Mouse (Mus musculus) embryonic facial prominence, embryonic 15.5 days (tissue): Measurements from ENCODE around the gene 2310034G01Rik. TPM values are rescaled to one million over a fixed set of nuclear protein-coding genes. Genes with fewer than 3 reads are reported as not detected.

Experiments
- ATAC-seq: fragments of 200-750 bp; cut with Nextera tagmentation; 2 replicates; pipeline ENCODE4 v1.8.0; 2017; ENCODE audit warnings: low read depth, moderate TSS enrichment; ENCODE audit not compliant: insufficient number of reproducible peaks, low FRiP score, low TSS enrichment
- H3K27ac ChIP-seq: fragments of 300-500 bp; sonication (generic); replicated peaks from 2 replicates; pipeline ENCODE4 v1.5.1; 2015; ENCODE audit warnings: mild to moderate bottlenecking, inconsistent platforms
- H3K27me3 ChIP-seq: fragments of 300-500 bp; sonication (generic); 2 replicates; pipeline ENCODE4 v1.6.1; 2015; ENCODE audit warnings: inconsistent platforms
- H3K36me3 ChIP-seq: fragments of 300-500 bp; sonication (generic); 2 replicates; pipeline ENCODE4 v1.6.1; 2015; ENCODE audit warnings: mild to moderate bottlenecking, inconsistent platforms
- H3K4me1 ChIP-seq: fragments of 300-500 bp; sonication (generic); 2 replicates; pipeline ENCODE4 v1.6.1; 2015; ENCODE audit warnings: inconsistent platforms
- H3K4me2 ChIP-seq: fragments of 300-500 bp; sonication (generic); replicated peaks from 2 replicates; pipeline ENCODE4 v1.6.1; 2015; ENCODE audit warnings: mild to moderate bottlenecking, inconsistent platforms
- H3K4me3 ChIP-seq: fragments of 300-500 bp; sonication (generic); replicated peaks from 2 replicates; pipeline ENCODE4 v1.5.1; 2015; ENCODE audit warnings: mild to moderate bottlenecking, inconsistent platforms
- H3K9ac ChIP-seq: fragments of 300-500 bp; sonication (generic); 2 replicates; pipeline ENCODE4 v1.6.1; 2015; ENCODE audit warnings: inconsistent platforms
- H3K9me3 ChIP-seq: fragments of 300-500 bp; sonication (generic); replicated peaks from 2 replicates; pipeline ENCODE4 v1.6.1; 2016; ENCODE audit warnings: inconsistent platforms
- WGBS: fragments of 180-500 bp; shearing (Covaris S2); methylation state at CpG from one replicate; pipeline ENCODE4 v1.1.7; 2015; 5-methylcytosine and 5-hydroxymethylcytosine counted together
- polyA plus RNA-seq: library from polyadenylated mRNA; unstranded; fragments of >200 nt; fragmentation: Nextera tagmentation; extraction: Ambion mirVana; gene quantifications from 2 replicates; pipeline ENCODE4 v1.2.1, GENCODE M21; 2015

2310034G01Rik gene
- 3.5 and 5.3 TPM in 2 replicates for polyA plus RNA-seq

DNA sequence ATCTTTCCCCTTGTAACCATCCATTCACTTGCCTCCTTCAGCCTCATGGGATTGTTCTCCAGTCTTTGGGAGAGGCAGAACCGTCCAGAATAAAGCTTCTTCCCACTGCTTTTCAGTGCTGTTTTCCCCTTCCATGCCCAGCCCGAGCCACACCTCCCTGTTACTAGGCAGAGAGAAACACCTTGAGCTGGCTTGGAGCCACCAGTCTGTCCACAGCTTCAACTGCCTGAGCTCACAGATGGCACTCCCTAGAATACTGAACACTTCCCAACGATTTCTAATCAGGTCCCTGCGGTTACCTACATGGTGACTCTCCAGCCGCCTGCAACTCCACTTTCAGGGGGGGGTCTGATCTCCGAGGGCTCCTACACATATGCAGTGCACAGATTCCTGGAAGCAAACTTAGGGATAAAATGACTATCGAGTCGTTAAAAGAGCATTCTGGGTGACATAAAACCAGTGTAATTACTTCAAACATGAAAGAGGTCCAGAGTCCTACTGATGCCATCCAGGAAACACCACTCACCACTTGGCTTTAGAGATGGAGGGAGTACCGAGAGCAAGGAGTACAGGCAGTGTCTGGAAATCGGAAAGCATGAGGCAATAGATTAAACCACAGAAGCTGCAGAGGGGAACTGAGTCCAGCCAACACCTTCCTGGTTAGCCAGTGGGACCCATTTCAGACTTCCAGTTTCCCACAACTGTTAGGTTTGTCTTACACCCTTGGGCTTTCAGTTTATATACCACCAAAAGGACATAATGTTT, at the start of gene 2310034G01Rik:
Gene 2310034G01Rik, minus strand, starts transcription at position 135 of the 765 bp plus-strand sequence.
- Histone ChIP-seq H3K9me3 (no peaks in the 10 kb centered on the region), H3K36me3 (no peaks in the 10 kb centered on the region), H3K4me2 (peak within 1 kb of the TSS; percentile 87), H3K4me1 (peaks cover 19% of the 10 kb centered on the region), H3K27me3 (no peaks in the 10 kb centered on the region), H3K4me3 (peak within 1 kb of the TSS; percentile 74), H3K27ac (peak within 1 kb of the TSS; percentile 87), H3K9ac (peak within 1 kb of the TSS; percentile 53)
- 47% methylated on average over 10 of the region's 10 CpGs for WGBS
- ATAC-seq = no peak

DNA sequence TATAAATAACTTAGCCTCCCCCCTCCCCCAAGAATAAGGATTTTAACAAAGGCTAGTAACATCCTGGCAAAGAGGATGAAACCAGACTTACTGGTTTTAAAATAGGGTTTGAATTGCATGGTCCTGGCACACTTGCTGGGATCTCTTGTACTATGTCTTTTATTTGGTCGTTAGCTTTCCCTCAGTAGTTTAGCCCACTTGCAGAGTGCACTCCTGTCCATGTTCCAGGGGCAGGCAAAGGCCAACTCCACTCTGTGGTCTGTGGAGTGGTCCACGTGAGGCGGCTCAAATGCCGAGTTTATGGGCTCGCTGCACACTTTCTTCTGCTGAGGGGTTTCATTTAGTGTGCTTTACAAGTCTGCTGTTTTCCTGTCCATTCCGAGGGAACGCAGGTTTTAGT, 49.8 kb upstream of the 2310034G01Rik start:
- Histone ChIP-seq H3K27ac (0 out of 2 replicates have a peak overlapping the region, but pooled peaks have one; percentile 39), H3K36me3 (peaks cover 20% of the 10 kb centered on the region), H3K27me3 (no peaks in the 10 kb centered on the region), H3K4me1 (peaks cover 37% of the 10 kb centered on the region), H3K9me3 (no peaks in the 10 kb centered on the region), H3K9ac (no peak overlapping the region), H3K4me3 (no peak overlapping the region), H3K4me2 (no peak overlapping the region)
- ATAC-seq = no peak
- 64% methylated on average over 7 of the region's 7 CpGs for WGBS

DNA sequence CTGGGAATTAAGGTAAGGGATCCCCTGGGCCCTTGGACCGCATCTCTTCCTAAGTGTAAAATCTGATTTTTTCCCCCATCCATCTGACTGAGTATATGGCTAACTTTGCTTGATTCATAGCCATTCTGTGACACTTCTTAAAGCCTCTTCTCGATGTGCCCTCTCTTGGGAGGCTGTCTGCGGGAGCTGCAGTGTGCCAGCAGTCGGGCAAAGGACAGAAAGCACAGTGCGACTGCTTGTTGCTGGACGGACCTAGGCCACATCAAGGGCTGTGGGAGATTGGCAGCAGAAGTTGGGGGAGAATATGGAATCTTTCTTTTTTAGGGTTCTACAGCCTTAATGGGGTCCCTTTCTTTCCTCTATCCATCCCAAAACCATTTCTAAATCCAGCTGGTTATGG, 49.3 kb upstream of the 2310034G01Rik start:
- WGBS = 59% methylated on average over 6 of the region's 6 CpGs
- Histone ChIP-seq H3K4me1 (peaks cover 40% of the 10 kb centered on the region), H3K27me3 (no peaks in the 10 kb centered on the region), H3K9ac (no peak overlapping the region), H3K4me3 (no peak overlapping the region), H3K27ac (0 out of 2 replicates have a peak overlapping the region, but pooled peaks have one; percentile 28), H3K4me2 (peak overlapping the region; percentile 71; the same call in 1 of the 2 replicates), H3K36me3 (peaks cover 18% of the 10 kb centered on the region), H3K9me3 (no peaks in the 10 kb centered on the region)
- no peak for ATAC-seq

DNA sequence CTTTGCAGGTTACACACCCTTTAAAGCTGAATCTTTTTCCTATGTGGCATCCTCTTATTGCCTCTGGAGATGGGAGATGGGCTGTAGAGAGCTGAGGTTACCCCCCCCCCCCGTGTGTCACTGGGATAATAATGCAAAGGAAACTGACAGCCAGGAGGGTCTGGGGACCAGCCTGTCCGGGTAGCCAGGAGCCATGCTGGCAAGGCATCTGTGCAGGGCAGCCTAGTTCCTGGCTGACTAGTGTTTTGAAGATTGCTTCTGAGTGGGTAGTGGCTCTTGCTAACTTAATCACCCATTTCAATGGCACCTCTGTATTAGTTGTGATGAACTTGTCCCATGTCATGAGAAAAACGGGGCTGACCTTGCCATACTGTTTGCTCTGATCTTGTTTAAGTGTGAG, 48.3 kb upstream of the 2310034G01Rik start:
- Histone ChIP-seq H3K9me3 (no peaks in the 10 kb centered on the region), H3K9ac (0 out of 2 replicates have a peak overlapping the region, but pooled peaks have one; percentile 15), H3K36me3 (peaks cover 9% of the 10 kb centered on the region), H3K4me1 (peaks cover 49% of the 10 kb centered on the region), H3K4me2 (peak overlapping the region; percentile 71), H3K27ac (no peak overlapping the region), H3K27me3 (no peaks in the 10 kb centered on the region), H3K4me3 (peak overlapping the region; percentile 98)
- 31% methylated on average over 3 of the region's 3 CpGs for WGBS
- no peak for ATAC-seq

DNA sequence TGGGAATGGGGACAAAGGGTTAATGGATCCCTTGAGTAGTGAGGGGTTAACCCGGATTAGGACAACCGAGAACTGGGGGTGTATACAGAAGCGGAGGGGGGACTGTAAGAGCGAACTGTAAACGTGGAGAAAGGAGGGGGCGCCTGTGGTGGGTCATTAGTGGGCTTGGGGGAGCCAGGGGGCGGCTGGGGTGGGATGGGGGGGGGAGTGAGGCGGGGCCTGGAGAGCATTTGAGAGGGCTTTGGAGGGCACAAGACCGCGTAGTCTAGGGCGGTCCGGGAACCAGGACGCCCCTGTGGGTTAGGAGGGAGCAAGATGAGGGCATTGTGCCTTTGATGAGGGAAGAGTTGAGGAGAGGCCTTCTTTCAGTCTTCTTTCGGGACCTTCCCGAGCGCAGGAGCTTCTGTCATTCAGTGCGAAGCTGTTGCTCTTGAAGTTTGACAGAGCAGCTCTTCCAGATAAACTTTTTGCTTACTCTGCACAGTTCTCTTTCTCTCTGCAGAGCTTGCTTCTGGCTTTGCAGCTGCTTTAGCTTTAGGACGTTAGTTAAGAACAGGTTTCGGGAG, 47.4 kb upstream of the 2310034G01Rik start:
- Histone ChIP-seq H3K4me3 (peak overlapping the region; percentile 98), H3K27me3 (no peaks in the 10 kb centered on the region), H3K27ac (peak overlapping the region; percentile 90), H3K9ac (peak overlapping the region; percentile 94), H3K36me3 (no peaks in the 10 kb centered on the region), H3K4me2 (peak overlapping the region; percentile 71), H3K9me3 (no peaks in the 10 kb centered on the region), H3K4me1 (peaks cover 52% of the 10 kb centered on the region)
- ATAC-seq = no peak
- under 1% methylated on average over 19 of the region's 19 CpGs for WGBS

DNA sequence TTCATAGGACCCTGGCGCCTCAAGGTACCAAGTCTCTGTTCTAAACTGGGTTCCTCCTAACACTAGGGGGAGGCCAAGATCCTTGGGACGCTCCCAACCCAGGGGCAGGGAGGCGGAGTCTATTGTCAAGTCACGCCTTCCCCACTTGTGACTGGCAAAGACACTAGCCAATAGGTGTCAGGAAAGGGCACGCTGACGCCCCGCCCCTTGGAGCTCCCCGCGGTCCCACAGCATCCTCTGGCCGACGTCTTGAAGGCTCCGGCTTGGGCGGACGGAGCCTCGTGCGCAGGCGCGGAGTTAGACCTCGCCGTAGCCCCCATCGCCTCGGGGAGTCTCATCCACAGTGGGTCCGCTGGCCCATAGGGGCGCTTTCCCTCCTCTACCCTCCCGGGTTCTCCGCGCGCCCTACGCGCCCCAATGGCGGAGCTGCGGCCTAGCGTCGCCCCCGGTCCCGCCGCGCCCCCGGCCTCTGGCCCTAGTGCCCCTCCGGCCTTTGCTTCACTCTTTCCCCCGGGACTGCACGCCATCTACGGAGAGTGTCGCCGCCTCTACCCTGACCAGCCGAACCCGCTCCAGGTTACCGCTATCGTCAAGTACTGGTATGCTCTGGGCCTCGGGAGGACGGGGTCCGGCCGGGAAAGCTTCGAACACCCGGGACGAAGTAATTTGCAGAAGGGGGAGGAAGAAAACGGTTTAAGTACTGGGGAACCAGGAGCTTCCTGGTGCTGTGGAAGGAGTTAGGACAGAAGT, 46.8 kb upstream of the 2310034G01Rik start, which contains the start of gene Sufu:
Gene Sufu, plus strand, starts transcription at position 211 of the 750 bp plus-strand sequence.
- H3K27ac ChIP-seq = peak within 1 kb of the TSS; percentile 90
- H3K4me1 ChIP-seq = peaks cover 56% of the 10 kb centered on the region
- under 1% methylated on average over 57 of the region's 57 CpGs for WGBS
- H3K9ac ChIP-seq = peak within 1 kb of the TSS; percentile 94
- H3K36me3 ChIP-seq = peaks cover 2% of the 10 kb centered on the region; the same call in 1 of the 2 replicates
- ATAC-seq = peak; percentile 92
- H3K9me3 ChIP-seq = no peaks in the 10 kb centered on the region
- no peaks in the 10 kb centered on the region for H3K27me3 ChIP-seq
- peak within 1 kb of the TSS; percentile 98 for H3K4me3 ChIP-seq
- H3K4me2 ChIP-seq = peak within 1 kb of the TSS; percentile 71

DNA sequence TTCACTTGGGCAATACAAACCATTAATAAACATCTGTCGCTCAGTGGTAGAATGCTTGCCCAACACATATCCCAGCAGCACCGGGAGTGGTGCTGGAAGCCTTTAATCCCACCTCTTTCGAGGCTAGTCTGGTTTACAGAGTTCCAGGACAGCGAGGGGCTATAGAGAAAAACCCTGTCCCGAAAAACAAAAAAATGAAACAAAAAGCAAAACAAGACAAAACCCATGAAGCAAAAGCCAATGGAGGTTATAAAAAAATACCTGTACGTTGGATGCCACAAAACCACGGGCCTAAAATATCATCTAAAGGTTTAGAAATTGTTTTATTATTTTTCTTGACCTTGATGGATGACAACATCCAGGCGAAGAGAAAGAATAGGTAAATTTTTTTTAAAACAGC, 46.0 kb upstream of the 2310034G01Rik start:
- no peak for ATAC-seq
- Histone ChIP-seq H3K4me2 (peak overlapping the region; percentile 67), H3K9me3 (no peaks in the 10 kb centered on the region), H3K36me3 (peaks cover 4% of the 10 kb centered on the region; the same call in 1 of the 2 replicates), H3K9ac (no peak overlapping the region), H3K4me1 (peaks cover 59% of the 10 kb centered on the region), H3K27me3 (no peaks in the 10 kb centered on the region), H3K4me3 (peak overlapping the region; percentile 89), H3K27ac (peak overlapping the region; percentile 84)
- 10% methylated on average over 8 of the region's 8 CpGs for WGBS

DNA sequence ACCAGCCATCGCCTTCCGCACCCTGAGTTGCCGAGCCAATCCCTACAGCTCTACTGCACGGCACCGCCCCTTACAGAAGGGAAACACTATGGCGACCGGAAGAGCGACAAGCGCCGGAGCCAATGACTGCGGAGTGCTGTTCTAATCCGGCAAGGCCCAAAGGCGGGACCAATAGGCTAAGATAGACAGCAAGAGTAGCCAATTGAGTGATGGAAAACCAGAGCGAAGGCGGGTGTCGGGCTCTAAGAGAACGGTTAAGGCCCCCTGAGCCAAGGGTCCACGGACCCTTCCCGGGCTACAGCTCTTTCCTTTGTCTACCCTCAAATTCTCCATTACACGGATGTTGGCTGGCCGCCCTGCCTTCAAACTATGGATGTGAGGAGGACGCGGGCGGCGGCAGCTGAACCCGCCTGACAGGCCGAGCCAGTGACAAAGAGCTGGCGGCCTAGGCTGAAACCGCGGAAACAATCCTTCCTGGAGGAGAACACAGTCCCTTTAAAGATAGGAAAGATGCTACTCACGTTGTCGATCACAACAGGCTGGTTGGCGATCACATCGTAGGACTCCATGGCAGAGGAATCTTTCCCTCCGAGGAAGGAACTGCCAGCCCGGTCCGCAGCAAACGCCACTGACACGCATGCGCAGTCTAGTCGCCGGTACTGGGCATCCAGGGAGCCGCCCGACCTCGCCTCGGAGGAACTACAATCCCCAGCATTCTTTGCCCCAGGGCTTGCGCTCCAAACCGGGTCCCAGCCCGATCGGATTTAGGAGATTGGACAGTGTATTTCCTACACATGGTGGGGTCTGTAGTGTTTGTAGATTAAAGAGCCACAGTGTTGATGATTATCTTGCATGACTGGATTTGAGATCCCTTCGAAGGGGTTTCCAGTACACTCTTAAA, 45.3 kb upstream of the 2310034G01Rik start, which contains the start of gene Actr1a:
Gene Actr1a, minus strand, starts transcription at position 640 of the 901 bp plus-strand sequence.
- H3K9ac ChIP-seq = peak within 1 kb of the TSS; percentile 62
- peak within 1 kb of the TSS; percentile 84 for H3K27ac ChIP-seq
- H3K9me3 ChIP-seq = no peaks in the 10 kb centered on the region
- H3K4me3 ChIP-seq = peak within 1 kb of the TSS; percentile 98
- peaks cover 4% of the 10 kb centered on the region; the same call in 1 of the 2 replicates for H3K36me3 ChIP-seq
- H3K27me3 ChIP-seq = no peaks in the 10 kb centered on the region
- under 1% methylated on average over 51 of the region's 51 CpGs for WGBS
- peaks cover 63% of the 10 kb centered on the region for H3K4me1 ChIP-seq
- peak within 1 kb of the TSS; percentile 78 for H3K4me2 ChIP-seq
- peak; percentile 92 for ATAC-seq

DNA sequence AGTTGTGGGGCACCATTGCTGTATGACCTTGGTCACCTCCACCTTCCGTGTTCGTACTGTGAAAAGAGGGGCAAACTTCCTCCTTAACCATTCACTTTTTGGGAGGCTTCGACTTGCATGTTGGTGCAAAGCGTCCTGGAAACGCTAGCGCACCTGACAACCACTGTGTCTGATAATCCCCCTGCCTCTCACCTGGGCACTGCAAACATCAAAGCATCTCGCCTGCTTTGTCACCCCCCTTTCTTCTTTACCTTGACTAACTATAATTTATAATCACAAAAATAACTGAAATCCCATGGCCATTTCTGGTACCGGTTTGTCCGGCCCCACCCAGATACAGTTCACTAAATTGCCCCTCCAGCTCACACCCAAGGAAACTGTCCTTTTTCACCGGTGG, 44.6 kb upstream of the 2310034G01Rik start:
- no peaks in the 10 kb centered on the region for H3K27me3 ChIP-seq
- H3K27ac ChIP-seq = no peak overlapping the region
- H3K9me3 ChIP-seq = no peaks in the 10 kb centered on the region
- peaks cover 7% of the 10 kb centered on the region; the same call in 1 of the 2 replicates for H3K36me3 ChIP-seq
- 5% methylated on average over 10 of the region's 10 CpGs for WGBS
- peaks cover 61% of the 10 kb centered on the region for H3K4me1 ChIP-seq
- H3K4me3 ChIP-seq = peak overlapping the region; percentile 89
- peak overlapping the region; percentile 78 for H3K4me2 ChIP-seq
- peak overlapping the region; percentile 39 for H3K9ac ChIP-seq
- no peak for ATAC-seq

DNA sequence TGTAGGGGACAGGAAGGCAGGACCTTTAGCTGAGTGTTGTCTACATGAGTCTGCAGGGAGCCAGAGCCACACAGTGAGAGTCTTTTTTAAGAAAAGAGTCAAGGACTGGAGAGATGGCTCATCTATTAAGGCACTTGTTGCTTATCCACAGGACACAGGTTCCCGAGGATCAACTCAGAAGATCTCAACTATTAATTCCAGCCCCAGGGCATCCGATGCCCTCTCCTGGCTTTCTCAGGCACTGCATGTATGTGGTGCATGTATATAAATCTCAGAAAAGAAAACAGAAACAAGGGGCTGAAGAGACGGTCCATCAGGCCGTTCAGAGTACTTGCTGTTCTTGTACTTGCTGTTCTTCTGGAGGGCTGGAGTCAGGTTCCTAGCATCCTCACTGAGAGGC, 41.9 kb upstream of the 2310034G01Rik start:
- Histone ChIP-seq H3K36me3 (peaks cover 19% of the 10 kb centered on the region), H3K4me1 (peaks cover 46% of the 10 kb centered on the region), H3K27me3 (no peaks in the 10 kb centered on the region), H3K9me3 (no peaks in the 10 kb centered on the region), H3K4me2 (no peak overlapping the region), H3K27ac (no peak overlapping the region), H3K4me3 (no peak overlapping the region), H3K9ac (no peak overlapping the region)
- WGBS = 35% methylated on average over 4 of the region's 4 CpGs
- ATAC-seq = no peak
